Mouse (Mus musculus) lung, postnatal 36 days (tissue): ENCODE measurements at regions not wholly inside any gene's neighbourhood (a gene's known extent, or its start where the extent isn't known, plus 50 kb on each side); places are given as distances from the start of the nearest gene placed in this dataset.

ENCODE experiments used
- DNase-seq: peaks from one replicate; pipeline ENCODE4 v3.0.0; 2022; ENCODE audit warnings: mixed read lengths

DNA sequence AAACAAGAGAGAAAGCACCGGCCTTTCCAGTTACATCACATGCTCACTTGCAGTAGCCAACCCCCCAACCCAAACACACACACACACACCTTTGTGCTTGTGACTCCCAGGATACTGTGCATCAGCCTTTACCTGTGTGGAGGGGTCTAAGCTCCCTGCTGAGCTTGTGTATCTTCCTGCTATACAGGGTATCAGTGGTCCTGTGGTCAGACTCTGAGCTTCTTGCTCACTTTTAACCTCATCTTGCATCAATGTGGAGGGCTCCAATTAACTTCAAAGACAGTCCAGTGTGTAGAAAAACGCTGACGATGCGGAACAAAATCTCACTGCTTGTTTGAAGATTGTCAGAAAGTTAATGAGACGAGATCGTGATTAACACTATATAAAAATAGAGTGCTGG is 71.4 kb upstream of the Gypa start:
- no peak for DNase-seq

DNA sequence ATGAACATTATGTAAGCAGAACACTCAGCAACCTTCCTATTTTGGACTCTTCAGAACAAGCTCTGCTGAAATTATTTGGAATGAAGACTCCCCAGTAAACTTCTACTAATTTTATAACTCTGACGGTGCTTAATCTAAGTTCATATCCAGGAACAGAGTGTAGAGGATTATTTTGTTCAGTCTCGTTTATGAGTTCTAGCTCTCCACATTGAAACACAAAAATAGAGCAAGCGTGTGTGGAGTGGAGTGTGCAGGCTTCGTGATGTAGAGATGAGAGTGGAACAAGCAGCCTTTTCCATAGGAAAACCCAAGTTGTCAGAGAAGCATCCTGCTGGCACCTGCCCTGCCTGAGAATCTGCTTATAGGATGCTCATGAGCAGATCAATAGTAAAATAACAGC is 77.5 kb upstream of the Gypa start:
- no peak for DNase-seq

DNA sequence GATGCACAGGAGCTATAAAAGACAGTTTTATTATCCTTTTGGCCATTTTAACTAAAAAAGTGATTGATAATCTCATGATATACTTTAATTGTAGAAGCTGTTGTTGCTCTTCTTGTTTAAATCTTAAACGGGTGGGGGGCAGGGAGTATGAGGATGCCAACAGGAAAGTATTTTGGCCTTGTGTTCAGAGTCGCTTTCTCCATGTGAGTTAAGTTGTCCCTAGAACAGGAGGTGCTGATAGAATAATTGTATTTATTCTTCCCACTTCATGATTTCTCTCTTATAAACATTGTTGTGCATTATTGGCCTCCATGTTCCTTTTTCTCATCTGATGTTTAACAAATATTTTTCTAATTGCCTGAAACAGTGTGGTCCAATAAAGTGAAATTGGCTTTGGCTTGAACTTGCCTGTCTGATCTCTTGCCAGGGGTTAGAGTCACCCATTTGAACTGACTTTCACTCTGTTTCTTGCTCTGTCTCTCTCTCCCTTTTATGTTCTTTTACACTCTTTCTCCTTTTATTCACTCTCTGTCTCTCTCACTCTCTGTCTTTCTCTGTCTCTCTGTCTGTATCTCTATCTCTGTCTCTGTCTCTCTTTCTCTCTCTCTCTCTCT is 93.9 kb upstream of the Gypa start:
- DNase-seq = peak; percentile 10

- DNase-seq = no peak
These were observed 98.6 kb upstream of the Gypa start for GRCm38 (mm10) chr8:80395010-80395409.

DNA sequence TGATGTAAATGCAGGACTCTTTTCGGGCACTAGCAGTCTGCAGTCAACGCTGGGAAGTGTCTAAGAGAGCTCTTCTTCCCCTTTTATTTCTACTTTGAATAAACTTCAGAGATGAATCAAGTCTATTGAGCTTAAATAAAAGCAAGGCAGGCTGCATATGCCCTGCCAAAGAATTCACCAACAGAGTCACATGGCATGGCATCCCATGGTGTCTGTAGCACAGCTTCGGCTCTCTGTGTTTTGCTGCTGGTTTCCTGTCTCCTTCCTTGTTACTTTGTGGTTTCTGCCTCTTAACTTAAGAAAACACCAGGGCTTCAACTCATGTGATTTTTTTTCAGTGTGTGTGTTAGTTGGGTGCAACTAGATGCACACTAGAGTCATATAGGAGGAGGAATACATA is 100.5 kb upstream of the Gypa start:
- DNase-seq = no peak

DNA sequence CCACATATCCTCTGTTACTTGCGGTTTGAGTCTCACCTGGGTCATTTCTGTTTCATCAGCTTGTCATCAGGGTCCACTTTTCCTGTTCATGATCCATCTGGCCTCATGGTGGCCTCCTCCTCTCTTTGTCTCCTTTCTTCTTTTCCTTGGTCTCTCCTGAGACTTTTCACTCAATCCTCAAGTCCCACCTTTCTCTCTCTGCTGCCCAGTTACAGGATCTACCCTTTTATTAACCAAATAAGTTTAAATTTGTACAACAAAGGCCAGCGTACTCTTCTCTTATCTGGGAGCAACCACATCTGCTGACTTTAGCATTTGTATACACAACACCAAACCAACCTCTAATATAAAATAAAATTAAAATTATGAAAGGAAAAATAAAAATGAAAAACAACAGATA is 124.4 kb upstream of the Gypa start:
- DNase-seq = no peak

- DNase-seq = no peak
These were observed 129.5 kb upstream of the Gypa start for GRCm38 (mm10) chr8:80364059-80364458.

DNA sequence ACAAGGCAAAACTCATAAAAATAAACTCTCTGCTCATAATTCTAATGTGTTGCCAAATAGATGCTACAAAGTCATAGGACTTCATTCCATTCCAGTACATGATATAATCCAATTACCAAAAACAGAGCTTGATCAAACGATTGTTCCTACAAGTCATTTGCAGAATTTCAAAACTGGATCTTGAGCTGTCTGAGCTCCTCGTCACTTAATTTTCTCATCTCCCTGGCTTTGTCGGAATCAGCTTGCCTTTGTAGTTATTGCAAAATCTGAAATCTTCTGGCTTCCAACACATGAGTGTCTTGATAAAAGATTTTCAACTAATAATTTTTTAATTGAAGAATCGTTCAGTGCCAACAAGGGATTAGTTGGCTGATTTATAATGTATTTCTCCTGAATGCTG is 150.3 kb upstream of the Gypa start:
- DNase-seq = no peak

- no peak for DNase-seq
These were observed 155.7 kb upstream of the Gypa start for GRCm38 (mm10) chr8:80337872-80338271.

DNA sequence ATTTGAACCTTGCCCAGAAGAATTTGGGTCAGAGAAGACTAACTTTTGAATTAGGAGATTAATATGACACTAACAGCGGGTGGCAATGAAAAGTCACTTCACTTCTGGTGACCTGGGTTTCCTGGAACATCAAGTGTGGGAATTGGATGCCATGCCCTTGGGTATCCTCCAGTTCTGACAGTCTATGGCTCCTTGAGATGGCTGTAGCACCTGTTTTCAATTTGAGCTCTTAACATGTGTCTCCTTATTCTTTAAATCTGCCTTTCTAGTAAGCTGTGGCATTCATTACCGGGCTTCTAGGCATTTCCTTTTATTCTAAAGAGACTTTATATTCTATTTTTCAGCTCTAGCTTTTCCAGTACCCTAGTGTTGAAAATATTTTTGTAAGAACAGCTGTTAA is 164.9 kb upstream of the Gypa start:
- DNase-seq = no peak

- no peak for DNase-seq
These were observed 167.7 kb upstream of the Gypa start for GRCm38 (mm10) chr8:80325859-80326258.

DNA sequence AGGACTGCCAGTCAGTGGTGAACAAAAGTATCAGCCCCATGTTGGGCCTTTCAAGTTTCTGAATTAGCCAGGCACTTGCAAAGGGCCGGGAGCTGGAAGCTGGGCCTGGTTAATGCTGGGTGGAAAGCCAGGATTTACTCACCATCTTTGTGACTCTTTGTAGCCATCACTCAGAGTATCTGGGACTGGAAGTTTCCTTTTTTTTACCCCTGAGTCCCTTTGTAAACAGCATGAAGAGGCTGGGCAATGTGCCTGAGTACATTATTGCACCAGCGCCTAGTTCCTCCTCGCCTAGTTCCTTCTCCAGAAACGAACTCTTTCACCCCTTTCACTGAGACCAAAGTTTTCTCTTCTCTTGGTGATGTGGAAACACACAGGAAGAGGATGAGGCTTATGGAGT is 168.4 kb upstream of the Gypa start:
- DNase-seq = peak; percentile 90

DNA sequence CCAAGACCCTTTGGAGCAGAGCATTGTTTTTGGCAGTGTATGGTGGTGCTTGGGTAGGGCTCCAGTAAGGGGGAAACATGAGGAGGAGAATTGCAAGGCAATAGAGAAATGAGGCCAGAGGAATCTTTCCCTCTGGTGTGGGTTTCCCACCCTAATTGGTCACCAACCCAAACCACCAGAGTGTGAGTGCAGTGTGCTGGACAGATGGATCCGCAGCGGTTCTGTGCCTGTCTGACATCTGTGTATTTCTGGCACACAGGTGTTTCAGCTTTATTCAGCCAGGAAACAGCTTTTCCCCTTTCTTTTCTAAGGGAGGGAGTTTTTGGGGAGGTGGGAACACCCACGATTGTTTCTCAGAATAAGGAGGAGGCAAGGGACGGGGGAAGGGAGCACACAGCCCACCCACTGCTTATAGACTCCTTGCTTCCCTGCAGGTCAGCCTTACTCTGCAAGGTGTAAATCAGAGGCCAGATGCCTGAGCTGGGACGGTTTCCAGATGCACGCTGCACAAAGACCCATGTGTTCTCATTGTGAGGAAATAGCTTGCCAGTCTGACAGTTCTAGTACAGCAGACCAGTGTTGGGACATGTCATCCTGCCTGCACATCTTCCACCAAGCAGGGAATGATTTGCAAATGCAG is 175.2 kb upstream of the Gypa start:
- DNase-seq = no peak

DNA sequence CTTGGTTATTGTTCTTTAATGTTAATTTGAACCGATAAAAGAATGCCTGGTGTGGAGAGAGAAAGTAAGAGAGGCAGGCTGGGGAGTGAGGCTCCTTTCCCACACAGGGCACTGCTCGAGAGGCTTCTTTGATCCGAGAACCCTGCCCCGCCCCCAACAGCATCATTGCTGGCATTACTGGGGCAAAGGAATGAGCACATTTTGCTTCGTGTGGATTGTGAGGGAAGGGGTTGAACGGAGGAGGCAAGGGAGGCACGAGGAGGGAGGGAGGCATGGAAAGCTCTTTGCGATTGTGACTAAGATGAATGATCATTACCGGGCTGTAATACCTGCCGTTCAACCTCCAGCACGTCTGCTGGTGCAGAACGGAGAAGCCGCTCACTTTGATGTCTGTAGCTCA is 178.2 kb upstream of the Gypa start:
- peak; percentile 66 for DNase-seq

- DNase-seq = peak; percentile 46
These were observed 178.8 kb upstream of the Gypa start for GRCm38 (mm10) chr8:80314826-80315225.

DNA sequence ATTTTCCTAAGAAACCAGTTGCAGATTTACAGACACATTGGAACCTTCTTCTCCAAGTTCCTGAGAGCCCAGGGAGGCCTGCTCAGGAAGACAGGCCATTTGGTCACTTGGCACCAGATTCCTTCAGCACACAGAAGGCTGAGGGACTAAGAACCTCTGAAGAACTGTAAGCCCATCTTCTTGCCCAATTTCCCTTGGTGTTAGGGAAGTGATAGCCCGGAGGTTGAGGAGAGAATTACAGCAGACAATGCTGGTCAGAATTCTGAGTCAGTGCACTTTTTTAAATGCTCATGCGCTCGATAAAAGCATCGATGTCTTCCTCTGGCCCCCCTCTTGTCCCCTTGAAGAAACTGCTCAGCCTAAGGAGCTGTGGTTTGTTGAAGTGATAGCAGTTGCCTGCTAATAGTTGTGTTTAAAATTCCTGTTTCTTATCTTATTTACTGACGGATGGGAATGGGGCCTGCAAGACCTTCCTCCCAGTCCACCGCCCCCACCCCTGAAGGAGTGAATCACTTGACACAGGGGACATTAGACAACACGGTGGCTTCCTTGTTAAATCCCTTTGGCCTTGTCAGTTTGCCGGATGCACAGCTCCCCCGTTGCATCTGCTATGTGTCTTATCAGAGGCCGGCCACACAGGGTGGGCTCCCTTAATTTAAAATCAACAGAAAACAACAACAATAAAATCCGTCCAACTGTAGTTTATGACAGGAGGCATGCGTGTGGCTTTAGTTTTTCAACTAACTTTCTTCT is 179.5 kb upstream of the Gypa start:
- peak; percentile 20 for DNase-seq

DNA sequence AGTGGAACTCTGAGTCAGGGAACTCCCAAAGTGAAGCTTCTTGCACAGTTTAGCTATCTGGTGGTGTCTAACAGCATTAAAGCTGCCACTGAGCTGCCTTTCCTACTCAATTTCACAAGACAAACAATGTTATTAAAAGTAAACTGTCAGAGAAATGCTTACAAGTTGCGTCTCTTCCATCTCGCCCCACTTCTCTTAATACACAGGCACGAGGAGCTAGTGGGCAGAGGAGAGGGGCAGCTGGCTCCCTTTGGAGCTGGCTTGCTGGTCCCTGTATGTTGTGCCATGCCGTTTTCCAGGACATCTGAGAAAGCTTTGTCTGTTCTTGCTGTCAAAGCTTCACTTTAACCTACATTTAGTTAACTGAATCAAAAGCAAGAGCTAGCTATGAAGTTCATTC is 185.8 kb upstream of the Gypa start:
- no peak for DNase-seq

GRCm38 (mm10) chr8:80298596-80298995 is 195.0 kb upstream of the Gypa start:
- no peak for DNase-seq

GRCm38 (mm10) chr8:80290311-80290710 is 203.3 kb upstream of the Gypa start:
- DNase-seq = peak; percentile 25

- peak; percentile 44 for DNase-seq
These were observed 204.3 kb upstream of the Gypa start for GRCm38 (mm10) chr8:80289282-80289681.

DNA sequence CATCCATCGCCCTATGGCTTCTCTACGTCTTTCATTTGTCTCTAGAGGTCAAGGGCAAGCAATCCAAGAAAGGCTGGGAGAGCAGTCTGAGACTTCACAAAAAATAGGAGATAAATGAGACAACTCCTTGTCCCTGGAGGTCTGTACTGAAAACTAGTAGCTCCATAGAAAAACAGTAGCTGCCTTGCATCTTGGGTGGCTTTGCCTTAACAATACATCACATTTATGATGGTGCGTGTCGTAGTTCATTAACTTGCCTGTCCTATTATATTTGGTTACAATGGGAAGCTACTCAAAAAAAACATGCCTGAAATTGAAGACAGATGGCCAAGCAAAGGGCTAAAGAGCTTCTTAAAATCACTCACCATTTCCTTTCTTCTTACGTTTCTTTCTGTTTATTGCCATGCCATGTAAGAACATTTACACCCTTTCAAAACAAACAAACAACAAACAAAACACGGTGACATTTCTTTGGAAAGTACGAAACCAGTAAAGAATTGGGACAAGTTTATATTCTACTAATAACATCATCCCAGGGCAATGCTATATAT is 211.2 kb upstream of the Hhip start:
- DNase-seq = no peak

GRCm38 (mm10) chr8:80264915-80265314 is 207.1 kb upstream of the Hhip start:
- DNase-seq = no peak

DNA sequence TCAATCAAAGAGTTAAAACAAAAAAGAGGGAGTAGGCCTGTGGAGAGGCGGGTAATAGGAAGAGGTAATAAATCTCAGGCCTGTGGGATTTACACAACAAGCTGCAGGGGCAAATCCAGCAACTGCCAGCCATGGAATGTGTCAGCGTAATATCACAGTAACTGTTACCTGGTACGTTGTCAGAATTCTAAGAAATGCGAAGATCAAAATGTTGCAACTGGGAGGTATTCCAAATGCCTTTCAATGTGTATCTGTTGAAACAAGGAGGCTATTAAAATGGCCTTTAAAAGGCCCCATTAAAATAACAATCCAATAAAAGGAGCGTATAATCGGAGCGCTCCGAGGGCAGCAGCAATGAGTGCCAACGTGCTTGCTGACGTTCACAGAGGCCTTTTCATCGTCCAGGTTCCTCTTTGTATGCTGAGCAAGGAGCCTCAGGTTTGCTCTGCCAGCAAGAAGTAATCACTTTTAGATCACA is 205.7 kb upstream of the Hhip start:
- peak; percentile 25 for DNase-seq

- DNase-seq = no peak
These were observed 205.1 kb upstream of the Hhip start for GRCm38 (mm10) chr8:80262911-80263310.
